Mouse (Mus musculus) MEL (cell line): ENCODE measurements at regions not wholly inside any gene's neighbourhood (a gene's known extent, or its start where the extent isn't known, plus 50 kb on each side); places are given as distances from the start of the nearest gene placed in this dataset.

Experiments
- CTCF ChIP-seq, 3 experiments: IDR thresholded peaks in 2 of 3; conservative IDR thresholded peaks in 1 of 3; 2 replicates each; pipeline ENCODE4 v1.5.1; 2011 to 2012; ENCODE audit warnings: low read length in 3 of 3, low read depth in 2 of 3, mild to moderate bottlenecking in 2 of 3, improper control_type of control experiment in 1 of 3, inconsistent platforms in 1 of 3, mixed read lengths in 1 of 3, moderate library complexity in 1 of 3; ENCODE audit not compliant: control insufficient read depth in 1 of 3, insufficient read depth in 1 of 3, poor library complexity in 1 of 3, severe bottlenecking in 1 of 3
- E2F4 ChIP-seq: IDR thresholded peaks from 2 replicates; pipeline ENCODE4 v1.6.1; 2011; ENCODE audit warnings: low read depth, low read length, improper control_type of control experiment, borderline replicate concordance
- EP300 ChIP-seq, 2 experiments: IDR thresholded peaks; 2 replicates each; pipeline ENCODE4 v1.6.1; 2011; ENCODE audit warnings: improper control_type of control experiment in 2 of 2, low read length in 2 of 2, low read depth in 1 of 2, mild to moderate bottlenecking in 1 of 2
- TBP ChIP-seq: IDR thresholded peaks from 2 replicates; pipeline ENCODE4 v1.8.0; 2011; ENCODE audit warnings: low read depth, low read length, improper control_type of control experiment
- UBTF ChIP-seq: IDR thresholded peaks from 2 replicates; pipeline ENCODE4 v1.6.1; 2012; ENCODE audit warnings: low read depth, mild to moderate bottlenecking, inconsistent platforms, low read length, improper control_type of control experiment, moderate library complexity, borderline replicate concordance; ENCODE audit not compliant: insufficient read depth
- ZC3H11A ChIP-seq: IDR thresholded peaks from 2 replicates; pipeline ENCODE4 v1.6.1; 2012; ENCODE audit warnings: low read depth, mild to moderate bottlenecking, inconsistent platforms, low read length, improper control_type of control experiment

DNA sequence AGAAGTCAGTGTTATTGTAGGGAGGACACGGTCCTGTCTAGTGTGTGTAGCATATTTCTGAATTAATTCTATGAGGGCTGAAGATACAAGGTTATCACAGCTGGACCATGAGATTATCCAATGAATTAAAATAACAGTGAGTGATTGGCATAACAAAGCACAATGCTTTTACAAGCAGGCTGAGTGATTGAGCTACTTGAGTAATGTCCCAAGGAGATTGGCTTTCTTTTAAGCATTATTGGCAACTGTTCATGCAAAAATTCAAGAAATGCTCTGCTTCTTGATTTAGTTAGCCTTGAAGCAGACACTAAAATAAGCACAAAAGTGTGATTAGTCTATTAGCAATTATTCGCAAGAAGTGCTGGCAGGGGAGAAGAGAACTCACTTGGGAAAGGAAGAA, 219.4 kb upstream of the Etaa1 start:
- no peak for TF ChIP-seq ZC3H11A
- no peak for TF ChIP-seq EP300 (IDR thresholded peaks at IDR 0.05; ENCODE audit: low read depth in 1 of 2, low read length in 2 of 2)
- no peak for TF ChIP-seq CTCF (IDR thresholded peaks at IDR 0.05 in 2 of 3, conservative IDR thresholded peaks at IDR 0.05 in 1 of 3; ENCODE audit: control insufficient read depth in 1 of 3, insufficient read depth in 1 of 3, low read depth in 2 of 3, low read length in 3 of 3, poor library complexity in 1 of 3, severe bottlenecking in 1 of 3)
- TF ChIP-seq E2F4: no peak
- no peak for TF ChIP-seq UBTF
- no peak for TF ChIP-seq TBP
